Mouse (Mus musculus) testis, adult 2 months (tissue): ENCODE measurements around the gene Mllt10. TPM values are rescaled to one million over a fixed set of nuclear protein-coding genes. Genes with fewer than 3 reads are reported as not detected.

Experiments used
- H3K27ac ChIP-seq: fragments of 200-500 bp; 2 replicates; pipeline ENCODE4 v1.5.1; 2012; ENCODE audit warnings: low read depth, low read length; ENCODE audit not compliant: control insufficient read depth, insufficient read depth
- H3K27me3 ChIP-seq: fragments of 200-500 bp; 2 replicates; pipeline ENCODE4 v1.6.1; 2012; ENCODE audit warnings: mild to moderate bottlenecking, low read length, moderate library complexity; ENCODE audit not compliant: control insufficient read depth, insufficient read depth
- H3K36me3 ChIP-seq: fragments of 200-500 bp; 2 replicates; pipeline ENCODE4 v1.6.1; 2012; ENCODE audit warnings: mild to moderate bottlenecking, low read length; ENCODE audit not compliant: control insufficient read depth, insufficient read depth
- H3K4me1 ChIP-seq: fragments of 200-500 bp; 2 replicates; pipeline ENCODE4 v1.6.1; 2012; ENCODE audit warnings: low read length; ENCODE audit not compliant: control insufficient read depth, insufficient read depth
- H3K4me3 ChIP-seq: fragments of 200-500 bp; 2 replicates; pipeline ENCODE4 v1.5.1; 2012; ENCODE audit warnings: low read depth, mild to moderate bottlenecking, low read length, moderate library complexity, mixed read lengths; ENCODE audit not compliant: control insufficient read depth
- CTCF ChIP-seq: fragments of 200-500 bp; IDR thresholded peaks from 2 replicates; pipeline ENCODE4 v1.5.1; 2012; ENCODE audit warnings: low read depth, mild to moderate bottlenecking, inconsistent platforms, low read length, moderate library complexity; ENCODE audit not compliant: control insufficient read depth, insufficient read depth, insufficient replicate concordance
- POLR2A ChIP-seq: fragments of 200-500 bp; IDR thresholded peaks from 2 replicates; pipeline ENCODE4 v1.6.1; 2012; ENCODE audit warnings: low read depth, mild to moderate bottlenecking, inconsistent platforms, low read length, moderate library complexity; ENCODE audit not compliant: control insufficient read depth
- polyA plus RNA-seq: library from polyadenylated mRNA; depleted of rRNA; stranded (reverse); fragments of >200 nt; gene quantifications from 2 replicates; pipeline ENCODE4 v1.2.3, GENCODE M21; 2012

Mllt10 gene
- polyA plus RNA-seq, 1 experiment = 165 TPM

DNA sequence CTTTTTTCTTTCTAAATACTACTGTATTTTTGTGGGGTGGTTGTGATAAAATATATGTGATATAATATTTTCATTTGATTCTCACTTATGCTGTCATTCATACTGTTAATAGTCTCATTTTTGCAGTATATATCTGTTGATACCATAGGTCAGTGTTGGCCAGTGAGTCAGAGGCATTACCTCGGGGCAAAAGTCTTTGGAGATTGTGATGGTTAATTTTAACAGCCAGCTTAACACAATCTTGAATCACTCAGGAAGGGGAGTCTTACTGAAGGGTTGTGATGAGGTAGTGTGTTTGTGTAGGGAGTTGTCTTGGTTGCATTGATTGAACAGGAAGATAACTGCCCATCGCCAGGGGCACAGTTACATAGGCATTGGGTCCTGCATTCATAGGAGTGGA, 83.1 kb downstream of the Mllt10 start:
- TF ChIP-seq POLR2A = no peak
- no peak for TF ChIP-seq CTCF
- no peaks in the 10 kb centered on the region; the same call in 1 of the 2 replicates for H3K36me3 ChIP-seq

DNA sequence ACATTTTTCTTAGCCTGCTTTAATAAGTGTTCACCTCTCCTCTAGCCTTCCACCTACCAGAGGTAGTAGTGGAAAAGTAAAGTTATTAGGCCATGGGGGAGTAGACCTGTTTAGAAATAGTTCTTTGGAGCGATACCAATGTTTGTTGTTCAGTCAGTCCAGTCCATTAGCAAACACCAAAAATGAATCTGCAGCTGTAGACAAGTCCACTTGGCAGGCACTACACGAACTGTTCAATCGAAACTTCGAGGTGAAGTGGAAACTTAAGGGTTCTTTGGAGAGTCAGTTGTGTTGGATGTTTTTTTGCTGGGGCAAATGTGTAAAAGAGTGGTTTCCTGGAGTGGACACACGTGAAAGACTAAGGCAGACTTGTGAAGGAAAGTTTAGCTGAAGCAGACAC, 84.6 kb downstream of the Mllt10 start:
- Histone ChIP-seq H3K27ac (no peak overlapping the region), H3K36me3 (no peaks in the 10 kb centered on the region; the same call in 1 of the 2 replicates), H3K4me1 (no peaks in the 10 kb centered on the region), H3K27me3 (no peaks in the 10 kb centered on the region), H3K4me3 (no peak overlapping the region)
- no peak for TF ChIP-seq POLR2A
- no peak for TF ChIP-seq CTCF

More for the DNA sequence above, 83.1 kb downstream of the Mllt10 start:
- no peak overlapping the region for H3K27ac ChIP-seq
- H3K4me3 ChIP-seq = no peak overlapping the region
- H3K27me3 ChIP-seq = no peaks in the 10 kb centered on the region
- H3K4me1 ChIP-seq = no peaks in the 10 kb centered on the region

DNA sequence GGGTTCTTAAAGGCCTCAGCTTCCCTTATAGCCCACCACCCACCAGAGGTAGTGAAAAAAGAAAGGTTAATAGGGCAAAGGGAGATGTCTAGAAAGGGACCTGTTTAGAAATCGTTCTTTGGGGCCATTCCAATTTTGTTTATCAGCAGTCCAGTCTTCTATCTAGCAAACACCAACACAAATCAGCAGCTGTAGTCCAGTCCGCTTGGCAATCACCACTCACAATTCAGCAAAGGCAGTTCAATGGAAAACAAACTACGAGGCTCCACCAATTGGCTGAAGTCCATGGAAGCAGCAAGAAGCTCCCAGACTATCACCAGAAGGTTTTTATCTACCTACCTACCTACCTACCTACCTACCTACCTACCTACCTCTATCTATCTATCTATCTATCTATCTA, 101.1 kb downstream of the Mllt10 start:
- Histone ChIP-seq H3K4me1 (no peaks in the 10 kb centered on the region), H3K27ac (no peak overlapping the region), H3K27me3 (no peaks in the 10 kb centered on the region), H3K4me3 (no peak overlapping the region), H3K36me3 (peaks cover 1% of the 10 kb centered on the region; the same call in 1 of the 2 replicates)
- TF ChIP-seq POLR2A = no peak
- no peak for TF ChIP-seq CTCF

DNA sequence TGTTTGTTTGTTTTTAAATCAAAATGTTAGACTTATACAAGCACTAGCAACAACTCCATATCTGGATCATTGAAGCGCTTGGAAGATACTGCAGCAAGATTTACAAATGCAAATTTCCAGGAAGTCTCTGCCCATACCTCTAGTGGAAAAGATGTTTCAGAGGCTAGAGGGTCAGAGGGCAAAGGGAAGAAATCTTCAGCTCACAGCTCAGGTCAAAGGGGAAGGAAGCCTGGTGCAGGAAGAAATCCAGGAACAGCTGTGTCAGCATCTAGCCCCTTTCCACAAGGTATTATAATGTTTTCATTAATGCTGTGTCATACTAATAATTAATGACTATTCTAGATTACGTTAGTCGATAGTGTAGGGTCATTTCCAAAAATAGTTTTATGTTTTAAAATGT, 104.4 kb downstream of the Mllt10 start:
- no peak overlapping the region for H3K4me3 ChIP-seq
- TF ChIP-seq POLR2A (no peak), CTCF (no peak)
- no peaks in the 10 kb centered on the region for H3K4me1 ChIP-seq
- H3K27me3 ChIP-seq = no peaks in the 10 kb centered on the region
- H3K27ac ChIP-seq = no peak overlapping the region
- peaks cover 1% of the 10 kb centered on the region; the same call in 1 of the 2 replicates for H3K36me3 ChIP-seq

- TF ChIP-seq POLR2A = no peak
- TF ChIP-seq CTCF = no peak
- Histone ChIP-seq H3K36me3 (peaks cover 1% of the 10 kb centered on the region; the same call in 1 of the 2 replicates), H3K27me3 (no peaks in the 10 kb centered on the region), H3K27ac (no peak overlapping the region), H3K4me1 (no peaks in the 10 kb centered on the region), H3K4me3 (no peak overlapping the region)
These were observed 106.0 kb downstream of the Mllt10 start for GRCm38 (mm10) chr2:18160992-18161391.

- Histone ChIP-seq H3K27me3 (no peaks in the 10 kb centered on the region), H3K4me3 (no peak overlapping the region), H3K36me3 (peaks cover 1% of the 10 kb centered on the region; the same call in 1 of the 2 replicates), H3K4me1 (no peaks in the 10 kb centered on the region), H3K27ac (no peak overlapping the region)
- TF ChIP-seq POLR2A = no peak
- no peak for TF ChIP-seq CTCF
These were observed 110.5 kb downstream of the Mllt10 start for GRCm38 (mm10) chr2:18165511-18165910.

- Histone ChIP-seq H3K36me3 (peaks cover 1% of the 10 kb centered on the region; the same call in 1 of the 2 replicates), H3K4me3 (no peak overlapping the region), H3K4me1 (no peaks in the 10 kb centered on the region), H3K27me3 (no peaks in the 10 kb centered on the region), H3K27ac (no peak overlapping the region)
- no peak for TF ChIP-seq CTCF
- no peak for TF ChIP-seq POLR2A
These were observed 114.3 kb downstream of the Mllt10 start for GRCm38 (mm10) chr2:18169174-18169948.

GRCm38 (mm10) chr2:18175234-18175633, 120.2 kb downstream of the Mllt10 start:
- no peaks in the 10 kb centered on the region for H3K27me3 ChIP-seq
- no peak overlapping the region for H3K27ac ChIP-seq
- H3K4me1 ChIP-seq = no peaks in the 10 kb centered on the region
- no peak for TF ChIP-seq POLR2A
- TF ChIP-seq CTCF = no peak
- no peaks in the 10 kb centered on the region for H3K36me3 ChIP-seq
- H3K4me3 ChIP-seq = no peak overlapping the region
